Mouse (Mus musculus) gastrocnemius, adult 8-10 months (tissue): ENCODE results near the gene Maip1. TPM values are rescaled to one million over a fixed set of nuclear protein-coding genes. Genes with fewer than 3 reads are reported as not detected.

ENCODE experiments used
- DNase-seq, 2 experiments: peaks; one replicate each; pipeline ENCODE4 v3.0.0; 2022; ENCODE audit warnings: low spot score in 2 of 2
- total RNA-seq, 4 experiments: library from RNA; stranded (reverse); gene quantifications; 2 replicates each; pipeline ENCODE4 v1.2.4; 2022

Maip1 gene
- total RNA-seq, 4 experiments from 2014 or later, result 7.4 to 8.4 (median 8.0) TPM

GRCm38 (mm10) chr1:57428368-57429308 lies 22.5 kb downstream of the Maip1 start:
- DNase-seq, result peak; percentile 80 to 85

GRCm38 (mm10) chr1:57429786-57430483 lies 23.8 kb downstream of the Maip1 start:
- DNase-seq, result no peak

- DNase-seq, result no peak
These were observed 27.0 kb downstream of the Maip1 start for GRCm38 (mm10) chr1:57433141-57433540.

- peak; percentile 41 to 58 for DNase-seq
These were observed 30.3 kb downstream of the Maip1 start for GRCm38 (mm10) chr1:57436408-57436807.

GRCm38 (mm10) chr1:57436954-57437353 lies 30.8 kb downstream of the Maip1 start:
- DNase-seq, result no peak

GRCm38 (mm10) chr1:57439026-57439425 lies 32.9 kb downstream of the Maip1 start:
- peak in 1 of 2 experiments; percentile 14 for DNase-seq

GRCm38 (mm10) chr1:57440771-57441170 lies 34.6 kb downstream of the Maip1 start:
- peak; percentile 8 to 32 for DNase-seq

- no peak for DNase-seq
These were observed 39.6 kb downstream of the Maip1 start for GRCm38 (mm10) chr1:57445679-57446078.

GRCm38 (mm10) chr1:57450241-57450640 lies 44.1 kb downstream of the Maip1 start:
- no peak for DNase-seq

- no peak for DNase-seq
These were observed 54.3 kb downstream of the Maip1 start for GRCm38 (mm10) chr1:57460305-57460940.

Other genes with a start within 250 kb of the Maip1 start
- 1 to 10 TPM; 2.0 to 4.1 (median 2.8) TPM for gene 1700066M21Rik, start 28.7 kb upstream of the Maip1 start, total RNA-seq
- 1 to 10 TPM; 1.6 to 4.3 (median 3.0) TPM for gene Tyw5, start 773 bp downstream of the Maip1 start, total RNA-seq